Mouse (Mus musculus) fat pad, adult 2 months (tissue): Measurements from ENCODE around the gene Pnmal2.
A peak's percentile ranks its signal among the peaks of the same experiment; 100 is the strongest.

ENCODE experiments used
- DNase-seq: peaks from one replicate; pipeline ENCODE4 v3.0.0-alpha.2; 2011; ENCODE audit warnings: low read depth, low spot score; ENCODE audit errors: extremely low read depth

The Pnmal2 gene

DNA sequence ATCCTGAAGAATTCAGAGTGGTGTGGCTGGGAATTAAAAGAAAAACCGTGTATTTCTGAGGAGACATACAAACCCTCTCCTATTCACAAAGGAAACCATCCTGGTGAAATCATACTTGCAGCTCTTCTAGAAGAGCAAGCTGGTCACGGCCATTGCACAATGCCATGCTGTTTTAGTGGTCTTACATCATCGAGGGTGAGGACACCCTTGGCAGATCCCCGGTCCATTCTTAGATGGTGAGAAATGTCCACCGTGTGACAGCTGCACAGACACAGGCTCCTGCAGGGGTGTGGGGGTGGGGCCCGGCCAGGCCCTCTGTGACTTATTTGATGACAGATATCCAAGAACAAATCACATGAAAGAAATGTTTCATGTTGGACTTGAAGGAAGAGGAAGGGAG lies 29.5 kb downstream of the Pnmal2 start:
- DNase-seq, result peak; percentile 14

DNA sequence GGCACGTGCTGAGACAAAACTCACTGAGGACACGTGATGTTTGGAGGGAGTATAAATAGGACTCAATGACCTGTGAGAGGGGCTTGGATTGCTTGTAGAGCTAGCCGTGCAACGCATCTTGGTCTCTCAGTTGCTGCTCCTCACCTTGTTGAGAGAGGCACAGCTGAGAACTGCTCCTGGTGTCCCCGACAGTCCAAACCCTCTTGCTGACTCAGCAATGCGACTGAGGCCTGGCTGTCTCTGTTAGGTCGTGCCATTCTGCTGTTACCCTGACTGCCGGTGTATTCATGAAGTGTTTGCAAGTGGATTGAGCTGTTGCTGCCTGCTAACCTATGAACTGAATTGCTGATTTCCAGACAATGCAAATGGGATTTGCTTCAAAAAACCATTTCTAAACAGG lies 31.8 kb downstream of the Pnmal2 start:
- no peak for DNase-seq

DNA sequence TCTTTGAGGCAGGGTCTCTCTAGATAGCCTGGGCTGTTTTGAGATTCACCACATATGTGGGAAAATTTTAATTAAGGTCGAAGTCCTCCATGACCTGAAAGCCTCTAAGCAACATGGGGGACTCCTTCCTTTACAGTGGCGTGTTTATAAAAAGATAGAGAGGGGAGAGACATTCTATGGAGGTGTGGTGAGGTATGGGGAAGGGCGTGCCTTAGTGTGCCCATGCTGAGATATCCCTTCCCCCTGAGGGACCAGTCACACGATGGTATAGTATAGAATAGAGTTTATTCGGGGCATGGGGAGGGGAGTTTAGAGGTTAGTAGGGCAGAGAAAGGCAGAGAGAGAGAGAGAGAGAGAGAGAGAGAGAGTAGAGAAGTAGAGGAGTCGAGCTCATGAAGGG lies 33.7 kb downstream of the Pnmal2 start:
- no peak for DNase-seq

DNA sequence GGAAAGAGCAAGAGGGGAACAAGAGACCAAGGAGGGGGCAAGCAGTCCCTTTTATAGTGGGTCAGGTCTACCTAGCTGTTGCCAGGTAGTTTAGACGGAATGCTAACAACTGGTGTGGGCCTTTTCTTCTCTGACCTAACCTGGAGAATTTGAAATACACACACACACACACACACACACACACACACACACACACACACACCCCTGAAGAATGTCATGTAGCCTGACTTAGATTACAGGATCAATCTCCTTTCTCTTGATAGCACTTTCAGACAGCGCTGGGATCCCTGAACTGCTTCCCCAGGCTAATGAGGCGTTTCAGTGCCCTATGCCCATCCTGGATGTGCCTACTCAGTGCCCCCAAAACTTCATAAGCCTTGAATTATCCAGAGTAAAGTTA lies 34.1 kb downstream of the Pnmal2 start:
- no peak for DNase-seq

DNA sequence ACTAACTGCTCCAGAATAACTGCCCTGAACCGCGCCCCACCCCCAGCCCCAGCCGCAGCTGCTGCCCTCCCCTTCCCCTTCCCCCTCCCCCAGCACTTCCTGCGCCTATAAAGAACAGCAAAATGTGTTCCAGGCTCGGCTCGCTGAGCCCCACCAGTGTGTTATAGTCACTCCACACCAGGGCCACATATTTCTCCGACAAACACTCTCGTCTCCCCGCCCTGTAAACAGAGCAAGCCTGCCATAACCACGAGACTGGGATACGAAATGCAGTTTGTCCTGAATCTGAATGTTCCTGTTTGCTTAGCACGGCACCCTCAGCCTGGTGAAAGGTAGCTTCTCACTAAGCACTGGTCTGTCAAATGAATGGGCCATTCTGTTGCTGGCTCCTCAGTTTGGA lies 35.9 kb downstream of the Pnmal2 start:
- DNase-seq, result no peak

DNA sequence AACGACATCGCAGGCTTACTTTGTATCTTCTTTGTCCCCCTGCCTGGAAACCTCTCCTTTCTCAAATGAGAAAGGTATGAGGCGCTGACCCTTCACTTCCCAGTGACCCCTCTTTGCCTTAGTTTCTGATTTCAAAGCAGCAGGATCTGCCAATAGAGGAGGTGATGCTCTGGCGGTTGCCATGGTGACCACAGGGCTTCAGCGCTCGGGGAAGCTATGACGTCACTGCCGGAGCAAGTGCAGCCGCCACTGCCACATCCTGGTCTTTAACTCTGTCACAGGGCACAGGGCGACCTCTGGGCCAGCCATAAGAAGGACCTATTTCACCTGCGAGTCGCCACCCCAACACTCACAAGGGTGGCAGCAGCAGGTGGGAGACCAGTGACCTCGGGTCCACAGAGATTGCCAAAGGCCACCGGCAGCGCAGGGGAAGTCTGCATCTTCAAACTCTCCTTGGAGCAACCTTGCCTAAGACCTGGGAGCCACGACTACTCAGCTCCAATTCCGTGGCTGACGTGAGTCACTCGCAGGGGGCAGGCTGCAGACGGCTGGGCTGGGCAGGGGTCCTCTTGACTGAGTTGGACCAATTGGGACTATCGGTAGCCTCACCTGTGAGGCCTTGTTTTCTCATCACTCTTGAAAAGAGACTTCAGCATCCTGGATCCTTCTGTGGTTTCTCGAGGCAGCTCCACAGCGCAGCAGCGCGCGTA lies 38.5 kb downstream of the Pnmal2 start, which contains the start of gene Gm42372:
TSS of gene Gm42372 (plus strand) at position 228 of the 710 bp plus-strand sequence.
- DNase-seq, result no peak

DNA sequence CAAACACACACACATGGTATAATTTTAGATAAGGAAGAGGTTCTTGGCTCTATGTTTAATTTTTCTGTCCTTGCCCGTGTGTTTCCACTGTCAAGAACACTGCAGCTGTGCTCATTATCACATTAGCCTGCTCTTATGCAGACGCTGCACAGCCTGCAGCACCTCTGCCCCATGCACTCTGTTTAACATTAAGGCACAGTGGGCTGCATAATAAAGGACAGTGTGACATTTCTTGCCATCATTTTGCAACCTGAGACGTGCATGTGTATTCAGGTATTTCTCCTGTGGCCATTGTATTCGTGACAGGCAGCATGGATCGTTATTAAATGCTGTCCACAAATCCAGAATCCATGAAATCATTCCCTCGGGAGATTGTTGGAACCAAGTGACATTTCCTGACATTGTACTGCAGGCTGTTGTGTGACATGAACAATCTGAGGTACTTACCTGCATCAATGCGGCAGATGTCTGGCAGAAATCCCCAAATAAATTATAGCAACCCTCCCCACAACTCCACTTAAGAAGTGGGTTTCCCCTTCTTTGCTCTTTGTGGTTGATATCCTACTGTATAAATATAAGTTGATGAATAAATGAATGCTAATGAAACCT lies 43.2 kb downstream of the Pnmal2 start:
- no peak for DNase-seq

DNA sequence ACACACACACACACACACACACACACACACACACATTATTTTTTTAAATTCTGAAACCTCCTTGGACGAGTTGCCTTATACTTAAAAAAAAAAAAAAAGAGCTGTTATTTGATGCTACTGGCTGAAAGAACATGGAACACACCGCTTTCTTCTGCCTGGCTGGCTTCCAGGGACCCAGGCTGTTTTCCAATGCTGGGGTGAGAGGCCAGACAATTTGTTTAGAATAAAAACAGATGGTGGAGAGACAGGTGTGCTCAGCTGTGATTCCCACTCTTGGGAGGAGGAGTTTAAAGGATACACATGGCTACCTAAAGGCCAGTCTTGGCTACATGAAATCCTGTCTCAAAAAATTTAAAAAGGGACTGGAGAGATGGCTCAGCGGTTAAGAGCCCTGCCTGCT lies 43.9 kb downstream of the Pnmal2 start:
- DNase-seq, result no peak

DNA sequence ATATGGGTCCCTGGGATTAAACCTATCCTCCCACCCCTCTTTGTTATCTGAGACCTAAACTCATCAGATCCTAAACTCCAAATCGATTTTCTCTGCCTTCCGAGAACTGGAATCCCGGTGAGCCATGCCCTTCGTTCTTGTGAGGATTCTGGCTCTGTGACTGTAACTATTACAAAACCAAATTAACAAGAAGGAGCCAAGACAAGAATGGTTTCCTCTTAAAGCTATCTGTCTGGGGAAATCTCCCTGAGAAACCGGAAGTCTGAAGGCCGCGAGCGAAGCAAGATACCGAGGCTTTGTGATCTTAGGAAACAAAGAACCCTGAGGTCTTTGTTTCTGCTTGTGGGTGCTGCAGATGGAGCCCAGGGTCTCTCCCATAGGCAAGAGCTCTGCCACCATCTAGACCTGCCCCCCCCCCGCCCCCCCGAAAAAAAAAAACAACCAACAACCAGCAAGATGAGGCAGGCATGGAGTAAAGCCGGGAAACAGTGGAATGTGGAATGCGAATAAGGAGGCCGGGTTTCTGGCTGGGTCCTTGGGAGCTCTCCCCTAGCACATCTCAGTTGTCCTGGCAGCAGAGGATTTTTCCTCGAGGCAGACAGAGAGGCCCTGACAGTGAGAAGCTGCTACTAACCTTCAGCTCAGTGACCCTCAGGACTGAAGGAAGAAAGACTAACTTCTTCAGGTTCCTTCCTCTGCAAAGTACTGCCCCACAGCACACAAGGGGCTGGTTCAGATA lies 45.7 kb downstream of the Pnmal2 start:
- no peak for DNase-seq

DNA sequence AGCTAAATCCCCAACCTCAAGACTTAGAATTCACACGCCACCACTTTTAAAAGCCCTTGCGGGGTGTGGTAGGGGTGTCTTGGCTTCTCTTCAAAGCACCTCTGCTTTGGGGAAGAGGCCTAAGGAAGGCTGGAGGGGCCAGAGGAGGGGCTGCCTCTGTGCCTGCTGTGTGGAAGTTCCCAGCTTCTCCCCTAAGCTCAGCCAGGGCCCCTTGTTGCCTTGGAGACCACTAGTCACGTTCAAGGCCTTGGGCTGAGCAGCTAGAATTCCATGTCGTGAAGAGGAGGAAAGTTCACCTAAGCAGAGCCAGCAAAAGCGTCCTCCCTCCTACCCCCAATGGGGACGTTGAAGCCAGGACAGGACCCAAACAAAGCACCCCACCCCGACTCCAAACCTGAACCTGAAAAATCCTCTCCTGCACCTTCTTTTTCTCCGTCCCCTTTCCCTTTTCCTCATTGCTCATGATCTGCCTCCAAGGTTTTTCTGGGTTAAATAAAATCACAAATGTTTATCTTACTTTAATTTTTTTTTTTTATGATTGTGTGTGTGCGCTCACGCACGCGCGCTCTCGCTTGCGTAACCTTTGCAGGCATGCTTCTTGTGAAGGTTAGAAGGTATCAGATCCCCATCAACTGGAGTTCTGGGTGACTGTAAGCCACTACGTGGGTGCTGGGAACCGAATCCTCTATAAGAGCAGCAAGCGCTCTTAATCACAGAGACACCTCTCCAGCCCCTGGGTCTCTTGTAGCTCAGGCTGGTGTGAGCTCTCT lies 47.4 kb downstream of the Pnmal2 start:
- no peak for DNase-seq

DNA sequence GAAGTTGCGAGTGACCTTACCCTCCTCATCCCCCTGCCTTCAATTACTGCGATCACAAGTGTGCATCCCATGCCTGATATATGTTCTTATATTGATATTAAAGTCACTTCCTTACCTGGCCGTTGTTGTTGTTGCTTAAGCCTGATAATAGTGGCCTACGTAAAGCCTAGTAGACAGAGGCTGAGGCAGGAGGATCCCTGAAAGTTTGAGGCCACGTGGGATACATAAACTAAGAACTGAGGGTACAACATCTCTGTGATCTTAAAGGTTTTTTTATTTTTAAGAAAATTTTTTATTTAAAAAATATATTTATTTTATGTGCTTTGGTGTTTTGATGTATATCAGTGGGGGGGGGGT lies 47.9 kb downstream of the Pnmal2 start, which contains the start of gene Ccdc8:
TSS of gene Ccdc8 (plus strand) at position 258 of the 357 bp plus-strand sequence.
- DNase-seq, result no peak

DNA sequence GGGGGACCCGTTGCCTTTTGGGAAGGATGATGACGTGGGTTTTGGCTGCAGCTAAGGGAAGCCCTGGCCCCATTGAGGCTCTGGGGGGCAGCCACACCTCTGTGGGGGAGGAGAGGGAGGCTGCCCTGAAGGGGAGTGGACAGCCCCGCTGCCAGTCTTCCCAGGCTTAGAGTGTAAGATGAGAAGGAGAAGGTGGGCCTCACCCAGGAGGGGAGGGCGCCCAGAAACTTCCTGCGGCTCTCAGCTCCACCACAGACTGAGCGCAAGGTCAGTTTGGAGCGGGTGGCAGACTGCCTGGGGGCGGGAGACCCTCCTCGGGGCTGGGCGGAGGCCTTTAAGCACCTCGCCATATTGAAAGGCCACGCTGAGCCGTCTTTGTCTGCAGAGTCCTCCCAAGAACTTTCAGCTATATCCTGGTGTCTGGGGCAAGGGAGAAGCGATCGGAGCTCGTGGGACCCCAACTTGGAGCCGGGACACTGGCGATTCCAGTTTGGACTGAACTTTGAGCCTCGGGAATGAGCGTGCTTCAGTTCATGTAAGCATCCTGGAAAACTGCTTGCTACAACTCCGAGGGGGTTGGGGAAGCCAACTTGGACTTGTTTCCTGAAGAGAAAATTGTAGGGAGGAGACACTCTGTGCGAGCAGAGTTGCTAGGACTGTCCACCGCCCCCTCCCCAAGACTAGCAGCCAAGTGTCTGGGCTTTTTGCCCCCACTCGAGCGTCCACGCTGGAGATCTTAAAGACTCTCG lies 49.3 kb downstream of the Pnmal2 start:
- no peak for DNase-seq

DNA sequence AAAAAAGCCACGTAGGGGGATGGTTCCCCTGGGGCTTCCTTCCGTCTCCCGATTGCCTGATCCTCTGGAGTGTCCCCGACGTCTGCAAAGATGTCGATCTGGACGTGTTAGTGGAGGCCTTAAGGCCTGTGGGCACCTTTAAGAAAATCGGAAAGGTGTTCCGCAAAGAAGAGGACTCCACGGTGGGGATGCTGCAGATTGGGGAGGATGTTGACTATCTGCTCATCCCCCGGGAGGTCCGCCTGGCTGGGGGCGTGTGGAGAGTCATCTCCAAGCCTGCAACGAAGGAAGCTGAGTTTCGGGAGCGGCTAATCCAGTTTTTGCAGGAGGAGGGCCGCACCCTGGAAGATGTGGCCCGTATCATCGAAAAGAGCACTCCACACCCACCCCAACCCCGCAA lies 49.9 kb downstream of the Pnmal2 start:
- DNase-seq, result no peak

DNA sequence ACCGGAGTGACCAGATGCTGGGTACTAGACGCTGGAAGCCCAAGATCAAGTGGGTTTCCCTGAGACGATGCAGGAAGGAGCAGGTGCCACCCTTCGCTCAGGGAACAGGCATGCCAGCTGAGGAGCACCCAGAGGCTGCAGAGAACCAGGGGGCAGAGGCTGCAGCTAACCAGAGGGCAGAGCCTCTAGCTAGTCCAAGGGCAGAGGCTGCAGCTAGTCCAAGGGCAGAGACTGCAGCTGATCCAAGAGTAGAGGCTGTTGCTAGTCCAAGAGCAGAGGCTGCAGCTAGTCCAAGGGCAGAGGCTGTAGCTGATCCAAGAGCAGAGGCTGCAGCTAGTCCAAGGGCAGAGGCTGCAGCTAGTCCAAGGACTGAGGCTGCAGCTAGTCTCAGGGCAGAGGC lies 50.9 kb downstream of the Pnmal2 start:
- no peak for DNase-seq
